Mouse (Mus musculus): ENCODE results near the gene Pwwp2b.
A peak's percentile ranks its signal among the peaks of the same experiment; 100 is the strongest.

The Pwwp2b gene

GRCm38 (mm10) chr7:139247881-139248614 is at the start of gene Pwwp2b:
Pwwp2b (plus strand) TSS chr7:139248482.
- DNase-seq (ENCODE audit: low spot score), result peak; percentile 56

GRCm38 (mm10) chr7:139200108-139200507 is 48.2 kb upstream of the Pwwp2b start:
- DNase-seq (ENCODE audit: low spot score), result peak; percentile 66

- no peak for DNase-seq (ENCODE audit: low spot score)
Observed at GRCm38 (mm10) chr7:139201209-139201608, 47.1 kb upstream of the Pwwp2b start.

- DNase-seq (ENCODE audit: low spot score), result no peak
Observed at GRCm38 (mm10) chr7:139208023-139208772, 40.1 kb upstream of the Pwwp2b start.

GRCm38 (mm10) chr7:139208773-139209095 is 39.5 kb upstream of the Pwwp2b start:
- no peak for DNase-seq (ENCODE audit: low spot score)

- no peak for DNase-seq (ENCODE audit: low spot score)
Observed at GRCm38 (mm10) chr7:139211761-139212160, 36.5 kb upstream of the Pwwp2b start.

- peak; percentile 96 for DNase-seq (ENCODE audit: low spot score)
Observed at GRCm38 (mm10) chr7:139212754-139213745, 35.2 kb upstream of the Pwwp2b start, which contains the start of the genes Lrrc27 and Stk32c. Lrrc27 (plus strand) TSS chr7:139212988. Stk32c (minus strand) TSS chr7:139213307.

- DNase-seq (ENCODE audit: low spot score), result no peak
Observed at GRCm38 (mm10) chr7:139213751-139214150, 34.5 kb upstream of the Pwwp2b start.

GRCm38 (mm10) chr7:139214160-139214559 is 34.1 kb upstream of the Pwwp2b start:
- no peak for DNase-seq (ENCODE audit: low spot score)

- no peak for DNase-seq (ENCODE audit: low spot score)
Observed at GRCm38 (mm10) chr7:139214596-139215340, 33.5 kb upstream of the Pwwp2b start.

GRCm38 (mm10) chr7:139215516-139215915 is 32.8 kb upstream of the Pwwp2b start:
- DNase-seq (ENCODE audit: low spot score), result no peak

GRCm38 (mm10) chr7:139215946-139216345 is 32.3 kb upstream of the Pwwp2b start:
- no peak for DNase-seq (ENCODE audit: low spot score)

GRCm38 (mm10) chr7:139216464-139216863 is 31.8 kb upstream of the Pwwp2b start:
- no peak for DNase-seq (ENCODE audit: low spot score)

- no peak for DNase-seq (ENCODE audit: low spot score)
Observed at GRCm38 (mm10) chr7:139217046-139217445, 31.2 kb upstream of the Pwwp2b start.

GRCm38 (mm10) chr7:139218641-139219415 is 29.5 kb upstream of the Pwwp2b start:
- no peak for DNase-seq (ENCODE audit: low spot score)

- DNase-seq (ENCODE audit: low spot score), result no peak
Observed at GRCm38 (mm10) chr7:139219486-139219885, 28.8 kb upstream of the Pwwp2b start.

GRCm38 (mm10) chr7:139220303-139220702 is 28.0 kb upstream of the Pwwp2b start:
- DNase-seq (ENCODE audit: low spot score), result no peak

GRCm38 (mm10) chr7:139221072-139221471 is 27.2 kb upstream of the Pwwp2b start:
- DNase-seq (ENCODE audit: low spot score), result no peak

GRCm38 (mm10) chr7:139221856-139222255 is 26.4 kb upstream of the Pwwp2b start:
- no peak for DNase-seq (ENCODE audit: low spot score)

- no peak for DNase-seq (ENCODE audit: low spot score)
Observed at GRCm38 (mm10) chr7:139222341-139222740, 25.9 kb upstream of the Pwwp2b start.

GRCm38 (mm10) chr7:139224070-139224469 is 24.2 kb upstream of the Pwwp2b start:
- DNase-seq (ENCODE audit: low spot score), result no peak

Measured in left cerebral cortex, adult 11 months (tissue).